Mouse (Mus musculus): Measurements from ENCODE around the gene Adamts2.

GRCm38 (mm10) chr11:50814233-50814632, 212.3 kb downstream of the Adamts2 start:
- no peak for TF ChIP-seq CTCF (IDR thresholded peaks at IDR 0.05; ENCODE audit: extremely low read depth, insufficient read length, insufficient replicate concordance, low read depth, low read length)
- no peak for TF ChIP-seq POLR2A (IDR thresholded peaks at IDR 0.05; ENCODE audit: low read depth, low read length)
